Comparison of ENCODE assay signal across 8 mouse cellular contexts in the genomic region with DNA sequence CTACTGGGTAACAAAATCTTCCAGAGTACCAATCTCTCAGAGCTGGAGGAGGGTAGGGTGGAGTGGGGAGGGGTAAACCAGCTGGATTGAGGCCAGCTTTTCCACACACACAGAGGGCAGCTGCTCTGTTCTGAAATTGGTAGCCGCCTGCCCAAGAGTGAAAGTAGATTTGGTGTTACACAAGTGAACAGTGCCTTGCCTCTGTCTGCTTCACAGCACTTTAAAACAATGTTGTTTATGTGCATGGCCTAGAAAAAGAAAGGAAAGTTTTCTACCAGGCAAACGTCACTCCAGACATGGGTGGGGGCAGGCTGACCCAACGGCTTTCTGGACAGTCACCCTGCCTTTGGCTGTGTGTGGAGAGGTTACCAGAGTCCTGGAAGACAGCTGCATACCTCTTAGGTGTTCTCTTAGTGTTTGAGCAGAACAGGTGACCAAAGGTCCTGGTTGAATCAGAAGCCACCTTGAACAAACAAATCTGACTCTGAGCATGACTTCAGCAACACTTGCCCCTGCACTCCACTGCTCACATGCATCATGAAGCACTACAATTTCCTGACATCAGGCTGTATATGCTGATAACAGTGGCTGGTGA. TPM values are rescaled to one million over a fixed set of nuclear protein-coding genes. Genes with fewer than 3 reads are reported as not detected.
DNase-seq lines count a peak whose midpoint lies in the region; ATAC-seq and TF ChIP-seq lines count a peak whose summit lies in the region.

No protein-coding gene starts in this region.

- H3K4me3 ChIP-seq in limb, embryonic 12.5 days (replicated peaks), result no peak overlapping the region
- no peak overlapping the region for H3K4me3 ChIP-seq in limb, embryonic 10.5 days
- H3K4me3 ChIP-seq in cortical plate, adult 2 months (ENCODE audit: insufficient read depth, low read length), result no peak overlapping the region
- H3K4me3 ChIP-seq in myocyte, result no peak overlapping the region
- H3K4me3 ChIP-seq in heart, embryonic 10.5 days, result no peak overlapping the region

- no peaks in the 10 kb centered on the region for H3K79me2 ChIP-seq in myocyte (ENCODE audit: control insufficient read depth, insufficient read depth)

- no peaks in the 10 kb centered on the region for H3K9me3 ChIP-seq in limb, embryonic 12.5 days
- H3K9me3 ChIP-seq in limb, embryonic 10.5 days (replicated peaks), result no peaks in the 10 kb centered on the region
- H3K9me3 ChIP-seq in heart, embryonic 10.5 days, result no peaks in the 10 kb centered on the region

- H3K9ac ChIP-seq in limb, embryonic 12.5 days (replicated peaks), result no peak overlapping the region

- no peak overlapping the region for H3K4me2 ChIP-seq in limb, embryonic 12.5 days
- H3K4me2 ChIP-seq in myocyte (ENCODE audit: low read depth), result peak overlapping the region; percentile 60

- WGBS in limb, embryonic 12.5 days, result 57% methylated on average over 3 of the region's 3 CpGs
- 80% methylated on average over 3 of the region's 3 CpGs for whole genome bisulfite sequencing in limb, embryonic 10.5 days
- WGBS in heart, embryonic 10.5 days, result 70% methylated on average over 3 of the region's 3 CpGs

- no peak for TF ChIP-seq CTCF in cortical plate, adult 2 months (IDR thresholded peaks at IDR 0.05; ENCODE audit: extremely low read depth, insufficient read depth, low read length)

- H3K4me1 ChIP-seq in limb, embryonic 12.5 days (replicated peaks), result peaks cover 15% of the 10 kb centered on the region
- H3K4me1 ChIP-seq in limb, embryonic 10.5 days, result no peaks in the 10 kb centered on the region
- no peaks in the 10 kb centered on the region for H3K4me1 ChIP-seq in cortical plate, adult 2 months (ENCODE audit: control insufficient read depth, insufficient read depth, low read length)
- peaks cover 6% of the 10 kb centered on the region; the same call in 1 of the 2 replicates for H3K4me1 ChIP-seq in heart, embryonic 10.5 days

- TF ChIP-seq POLR2A in cortical plate, adult 2 months (IDR thresholded peaks at IDR 0.05; ENCODE audit: extremely low read depth, insufficient read depth, low read length), result no peak
- no peak for TF ChIP-seq POLR2A in myocyte (IDR thresholded peaks at IDR 0.05; ENCODE audit: insufficient read length, low read depth)

- H3K36me3 ChIP-seq in limb, embryonic 12.5 days, result no peaks in the 10 kb centered on the region
- H3K36me3 ChIP-seq in limb, embryonic 10.5 days, result no peaks in the 10 kb centered on the region
- no peaks in the 10 kb centered on the region for H3K36me3 ChIP-seq in myocyte (ENCODE audit: control insufficient read depth, insufficient read depth)
- H3K36me3 ChIP-seq in heart, embryonic 10.5 days, result no peaks in the 10 kb centered on the region

- peak; percentile 68; the same call in 1 of the 2 replicates for ATAC-seq in limb, embryonic 12.5 days (ENCODE audit: insufficient number of reproducible peaks, insufficient read depth, low FRiP score, low TSS enrichment, low read depth)

- no peak for DNase-seq in limb, embryonic 10.5 days (ENCODE audit: low spot score)
- DNase-seq in kidney, adult 9 months, result peak; percentile 76
- DNase-seq in layer of hippocampus, postnatal 36 days, result no peak
- DNase-seq in heart, postnatal 4 days, result no peak
- no peak for DNase-seq in heart, embryonic 10.5 days (ENCODE audit: low spot score)

- H3K27ac ChIP-seq in limb, embryonic 12.5 days, result no peak overlapping the region
- no peak overlapping the region for H3K27ac ChIP-seq in limb, embryonic 10.5 days
- peak overlapping the region; percentile 65 for H3K27ac ChIP-seq in cortical plate, adult 2 months (ENCODE audit: insufficient read depth, low read length)
- H3K27ac ChIP-seq in heart, embryonic 10.5 days, result no peak overlapping the region

- no peak overlapping the region for H3ac ChIP-seq in myocyte (ENCODE audit: control insufficient read depth, insufficient read length)

- H3K27me3 ChIP-seq in limb, embryonic 12.5 days, result no peaks in the 10 kb centered on the region
- H3K27me3 ChIP-seq in limb, embryonic 10.5 days (ENCODE audit: low read depth, poor library complexity, severe bottlenecking), result no peaks in the 10 kb centered on the region
- no peaks in the 10 kb centered on the region for H3K27me3 ChIP-seq in myocyte (ENCODE audit: control insufficient read depth, insufficient read depth, insufficient read length)
- H3K27me3 ChIP-seq in heart, embryonic 10.5 days (ENCODE audit: insufficient read depth, poor library complexity, severe bottlenecking), result peaks cover 6% of the 10 kb centered on the region; the same call in 1 of the 2 replicates

TF ChIP-seq in myocyte, 11 proteins besides CTCF, POLR2A, EP300 and RAD21:
- TF ChIP-seq CEBPB (IDR thresholded peaks at IDR 0.05; ENCODE audit: insufficient read depth, poor library complexity, severe bottlenecking) (no peak), REST (IDR thresholded peaks at IDR 0.05; ENCODE audit: insufficient read depth, insufficient read length) (no peak), SRF (IDR thresholded peaks at IDR 0.05; ENCODE audit: control insufficient read depth, insufficient read length, low read depth) (no peak), POLR2AphosphoS2 (IDR thresholded peaks at IDR 0.05; ENCODE audit: insufficient read length, low read depth) (no peak), MAX (IDR thresholded peaks at IDR 0.05; ENCODE audit: low read depth) (no peak), E2F4 (IDR thresholded peaks at IDR 0.05; ENCODE audit: insufficient read depth) (no peak), MYOD1 (IDR thresholded peaks at IDR 0.05; ENCODE audit: control insufficient read depth in 1 of 3, insufficient read length in 2 of 3, low read depth in 2 of 3) (peak in 1 of 3 experiments; percentile 27), MYOG (IDR thresholded peaks at IDR 0.05; ENCODE audit: control insufficient read depth in 1 of 3, insufficient read depth in 1 of 3, insufficient read length in 2 of 3, low read depth in 2 of 3) (peak in 1 of 3 experiments; percentile 14), TCF3 (IDR thresholded peaks at IDR 0.05; ENCODE audit: insufficient read length, low read depth) (no peak), TCF12 (IDR thresholded peaks at IDR 0.05; ENCODE audit: insufficient read depth, poor library complexity, severe bottlenecking) (no peak), USF1 (IDR thresholded peaks at IDR 0.05; ENCODE audit: low read depth) (no peak)

RNA-seq across cellular contexts. Expression of a gene that starts 17.8 kb away (rescaled TPM):
- 9.0 and 11.6 TPM in 2 replicates for polyA plus RNA-seq in limb, embryonic 12.5 days (2016; fragmentation: Nextera tagmentation; extraction: Ambion mirVana)
- polyA plus RNA-seq in limb, embryonic 10.5 days (2016; fragmentation: Nextera tagmentation; extraction: Ambion mirVana), result 2.4 and 3.0 TPM in 2 replicates
- polyA plus RNA-seq in cortical plate, adult 2 months (2012; rRNA removed), result 5.2 and 6.8 TPM in 2 replicates
- 4.1 TPM for polyA plus RNA-seq in myocyte (2012; fragmentation: generic; extraction: Trizol)
- total RNA-seq in layer of hippocampus, postnatal 36 days (2021), result 10 to 100 TPM; 11.2 to 13.9 TPM
- total RNA-seq in heart, postnatal 4 days (2021), result 1 to 10 TPM; 8.0 to 9.1 TPM
- 1.9 and 3.1 TPM in 2 replicates for polyA plus RNA-seq in heart, embryonic 10.5 days (2016; fragmentation: Nextera tagmentation; extraction: Ambion mirVana)
